Comparison of ENCODE assay signal across 17 mouse cellular contexts in the genomic region with DNA sequence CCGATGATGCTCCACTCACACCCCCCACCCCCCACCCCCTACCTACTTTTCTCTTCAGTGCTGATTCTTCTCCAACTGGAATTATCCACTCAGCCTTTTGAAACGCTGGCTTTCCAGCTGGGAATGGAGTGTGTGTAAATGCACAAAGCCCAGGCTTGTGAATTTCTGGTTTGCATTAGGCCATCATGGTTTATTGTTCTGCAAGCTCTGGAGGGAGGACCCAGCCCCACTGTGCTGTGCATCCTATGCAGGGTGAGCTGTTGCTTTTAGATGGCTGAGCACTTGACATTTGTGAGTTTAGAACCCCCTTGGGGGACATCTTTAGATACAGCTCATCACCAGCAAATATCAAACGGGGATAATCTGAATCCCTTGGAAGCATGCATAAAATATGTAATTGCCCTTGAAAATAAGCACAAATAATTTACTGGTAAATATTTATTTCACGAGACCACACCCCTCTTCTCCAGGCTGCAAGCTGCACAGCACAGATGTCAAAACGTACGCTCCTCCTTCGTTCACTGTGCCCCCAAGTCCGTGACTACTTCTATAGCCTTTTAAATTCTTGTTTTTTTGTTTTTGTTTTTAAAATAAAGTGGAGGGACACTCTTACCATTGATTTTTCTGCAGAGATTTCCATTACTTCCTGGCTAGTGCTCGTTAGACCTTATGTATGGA.
DNase-seq lines count a peak whose midpoint lies in the region; ATAC-seq and TF ChIP-seq lines count a peak whose summit lies in the region.
"Had no signal": no experiment of that assay in that cellular context is flagged by ENCODE, and none has a peak within 500 bp of the region (broad histone marks: within the 10 kb centered on the region; RNA-seq: fewer than 3 reads in every experiment).

No protein-coding gene starts in this region.

- H3K4me2 ChIP-seq in forebrain, embryonic 11.5 days (ENCODE audit: low read depth, low read length, severe bottlenecking), result no peak overlapping the region
- H3K4me2 ChIP-seq in embryonic facial prominence, embryonic 11.5 days (ENCODE audit: low read depth, low read length), result no peak overlapping the region
- no peak overlapping the region for H3K4me2 ChIP-seq in forebrain, postnatal 0 days (ENCODE audit: low read depth)
- no peak overlapping the region for H3K4me2 ChIP-seq in neural tube, embryonic 11.5 days (ENCODE audit: low read depth)
- H3K4me2 ChIP-seq: liver, embryonic 11.5 days had no signal

- no peaks in the 10 kb centered on the region for H3K9me3 ChIP-seq in forebrain, embryonic 11.5 days (ENCODE audit: control insufficient read depth, low read length)
- peaks cover 10% of the 10 kb centered on the region for H3K9me3 ChIP-seq in forebrain, embryonic 10.5 days
- 0 out of 2 replicates have a peak, but pooled peaks cover 2% of the 10 kb centered on the region for H3K9me3 ChIP-seq in embryonic facial prominence, embryonic 11.5 days (replicated peaks; ENCODE audit: control insufficient read depth, low read length)
- no peaks in the 10 kb centered on the region for H3K9me3 ChIP-seq in forebrain, postnatal 0 days (ENCODE audit: low read length)
- H3K9me3 ChIP-seq in neural tube, embryonic 11.5 days (ENCODE audit: control insufficient read depth, low read length), result 0 out of 2 replicates have a peak, but pooled peaks cover 2% of the 10 kb centered on the region

- DNase-seq in forebrain, embryonic 11.5 days (ENCODE audit: low spot score), result no peak
- DNase-seq in forebrain, embryonic 10.5 days (ENCODE audit: extremely low spot score, low spot score), result no peak
- DNase-seq in embryonic facial prominence, embryonic 11.5 days (ENCODE audit: low spot score), result peak; percentile 59
- DNase-seq in forebrain, postnatal 0 days, result no peak
- no peak for DNase-seq in neural tube, embryonic 11.5 days (ENCODE audit: low spot score)
- DNase-seq in thymus, adult 18-20 months, result no peak
- DNase-seq in right cerebral cortex, postnatal 25 days, result no peak
- DNase-seq: adrenal gland, postnatal 14 days; cerebellum, postnatal 36 days; heart, adult 2 months; heart, postnatal 10 days; kidney, postnatal 25 days; layer of hippocampus, postnatal 36 days had no signal

- H3K27ac ChIP-seq in forebrain, embryonic 11.5 days (ENCODE audit: low read depth, low read length), result no peak overlapping the region
- no peak overlapping the region for H3K27ac ChIP-seq in forebrain, embryonic 10.5 days
- H3K27ac ChIP-seq in embryonic facial prominence, embryonic 11.5 days (replicated peaks; ENCODE audit: low read depth, low read length), result no peak overlapping the region; the same call in 1 of the 2 replicates
- 0 out of 2 replicates have a peak overlapping the region, but pooled peaks have one; percentile 5 for H3K27ac ChIP-seq in forebrain, postnatal 0 days (ENCODE audit: low read depth, low read length)
- H3K27ac ChIP-seq in neural tube, embryonic 11.5 days (ENCODE audit: low read depth, low read length), result no peak overlapping the region
- H3K27ac ChIP-seq: heart, adult 2 months had no signal

- no peaks in the 10 kb centered on the region for H3K4me1 ChIP-seq in forebrain, embryonic 11.5 days (replicated peaks; ENCODE audit: control insufficient read depth, insufficient read depth, low read length)
- peaks cover 7% of the 10 kb centered on the region for H3K4me1 ChIP-seq in forebrain, embryonic 10.5 days
- no peaks in the 10 kb centered on the region for H3K4me1 ChIP-seq in embryonic facial prominence, embryonic 11.5 days (ENCODE audit: control insufficient read depth, insufficient read depth, low read length)
- no peaks in the 10 kb centered on the region for H3K4me1 ChIP-seq in forebrain, postnatal 0 days (ENCODE audit: insufficient read depth)
- no peaks in the 10 kb centered on the region for H3K4me1 ChIP-seq in neural tube, embryonic 11.5 days (ENCODE audit: control insufficient read depth, insufficient read depth, low read length)

- 60% methylated on average over 9 of the region's 9 CpGs for WGBS in forebrain, embryonic 11.5 days
- 67% methylated on average over 9 of the region's 9 CpGs for WGBS in forebrain, embryonic 10.5 days
- WGBS in embryonic facial prominence, embryonic 11.5 days, result 53% methylated on average over 9 of the region's 9 CpGs
- WGBS in forebrain, postnatal 0 days, result 53% methylated on average over 9 of the region's 9 CpGs
- 55% methylated on average over 9 of the region's 9 CpGs for WGBS in neural tube, embryonic 11.5 days

- no peak overlapping the region for H3K9ac ChIP-seq in forebrain, embryonic 11.5 days (ENCODE audit: low read length)
- no peak overlapping the region; the same call in 1 of the 2 replicates for H3K9ac ChIP-seq in embryonic facial prominence, embryonic 11.5 days (replicated peaks; ENCODE audit: low read length)
- no peak overlapping the region for H3K9ac ChIP-seq in forebrain, postnatal 0 days
- H3K9ac ChIP-seq in neural tube, embryonic 11.5 days (ENCODE audit: low read length), result no peak overlapping the region

- H3K36me3 ChIP-seq in forebrain, embryonic 11.5 days (ENCODE audit: control insufficient read depth, insufficient read depth, low read length), result no peaks in the 10 kb centered on the region
- H3K36me3 ChIP-seq in forebrain, embryonic 10.5 days (replicated peaks), result no peaks in the 10 kb centered on the region
- no peaks in the 10 kb centered on the region for H3K36me3 ChIP-seq in embryonic facial prominence, embryonic 11.5 days (replicated peaks; ENCODE audit: control insufficient read depth, insufficient read depth, low read depth, low read length)
- no peaks in the 10 kb centered on the region for H3K36me3 ChIP-seq in forebrain, postnatal 0 days (ENCODE audit: insufficient read depth)
- no peaks in the 10 kb centered on the region for H3K36me3 ChIP-seq in neural tube, embryonic 11.5 days (ENCODE audit: control insufficient read depth, insufficient read depth, low read length)

- H3K4me3 ChIP-seq in forebrain, embryonic 11.5 days (ENCODE audit: low read depth, low read length), result no peak overlapping the region
- H3K4me3 ChIP-seq in forebrain, embryonic 10.5 days, result no peak overlapping the region
- no peak overlapping the region for H3K4me3 ChIP-seq in embryonic facial prominence, embryonic 11.5 days (ENCODE audit: low read depth, low read length)
- no peak overlapping the region for H3K4me3 ChIP-seq in forebrain, postnatal 0 days (ENCODE audit: low read depth, low read length)
- H3K4me3 ChIP-seq in neural tube, embryonic 11.5 days (ENCODE audit: low read depth, low read length), result no peak overlapping the region
- H3K4me3 ChIP-seq: heart, adult 2 months had no signal

- ATAC-seq in forebrain, embryonic 11.5 days (replicated peaks; ENCODE audit: low FRiP score), result peak; percentile 42; the same call in 1 of the 2 replicates
- 0 out of 2 replicates have a peak, but pooled peaks have one; percentile 52 for ATAC-seq in embryonic facial prominence, embryonic 11.5 days (replicated peaks; ENCODE audit: insufficient number of reproducible peaks, low FRiP score, low TSS enrichment, low read depth)
- ATAC-seq in forebrain, postnatal 0 days, result peak; percentile 47; the same call in 1 of the 2 replicates
- peak; percentile 38; the same call in 1 of the 2 replicates for ATAC-seq in neural tube, embryonic 11.5 days (ENCODE audit: insufficient read depth, low FRiP score, low TSS enrichment)
- no peak for ATAC-seq in granulocyte monocyte progenitor cell, adult 5-6 weeks (replicated peaks; ENCODE audit: poor library complexity, severe bottlenecking)
- ATAC-seq: intestine, embryonic 16.5 days; lung, postnatal 0 days had no signal

- TF ChIP-seq CTCF in forebrain, postnatal 0 days (IDR thresholded peaks at IDR 0.05; ENCODE audit: low read depth), result no peak

- no peaks in the 10 kb centered on the region for H3K27me3 ChIP-seq in forebrain, embryonic 11.5 days (ENCODE audit: control insufficient read depth, insufficient read depth, low read length)
- H3K27me3 ChIP-seq in forebrain, embryonic 10.5 days (ENCODE audit: poor library complexity, severe bottlenecking), result no peaks in the 10 kb centered on the region
- no peaks in the 10 kb centered on the region for H3K27me3 ChIP-seq in embryonic facial prominence, embryonic 11.5 days (ENCODE audit: control insufficient read depth, insufficient read depth, low read length)
- no peaks in the 10 kb centered on the region for H3K27me3 ChIP-seq in forebrain, postnatal 0 days (ENCODE audit: insufficient read depth, low read length)
- H3K27me3 ChIP-seq in neural tube, embryonic 11.5 days (ENCODE audit: control insufficient read depth, insufficient read depth, low read length), result no peaks in the 10 kb centered on the region
